Mouse (Mus musculus) lung, adult 2 months (tissue): ENCODE results near the gene Hnrnpm. TPM values are rescaled to one million over a fixed set of nuclear protein-coding genes. Genes with fewer than 3 reads are reported as not detected.

Experiments
- DNase-seq: peaks from one replicate; pipeline ENCODE4 v3.0.0; 2022
- H3K4me1 ChIP-seq: fragments of 200-500 bp; 2 replicates; pipeline ENCODE4 v1.6.1; 2011; ENCODE audit warnings: low read length; ENCODE audit not compliant: control insufficient read depth, insufficient read depth
- H3K4me3 ChIP-seq: fragments of 200-500 bp; replicated peaks from 2 replicates; pipeline ENCODE3; 2011; ENCODE audit warnings: low read depth, mild to moderate bottlenecking, control low read depth, low read length; ENCODE audit errors: extremely low read depth
- CTCF ChIP-seq: fragments of 200-500 bp; IDR thresholded peaks from 2 replicates; pipeline ENCODE4 v1.5.1; 2011; ENCODE audit warnings: mild to moderate bottlenecking, low read length, control low read depth; ENCODE audit not compliant: insufficient read depth
- POLR2A ChIP-seq: fragments of 200-500 bp; IDR thresholded peaks from 2 replicates; pipeline ENCODE4 v1.6.1; 2011; ENCODE audit warnings: low read depth, mild to moderate bottlenecking, control low read depth, low read length, borderline replicate concordance; ENCODE audit errors: extremely low read depth
- WGBS: fragments of 180-500 bp; shearing (Covaris S2); methylation state at CpG from one replicate; pipeline ENCODE4 v1.1.7; 2018; 5-methylcytosine and 5-hydroxymethylcytosine counted together
- polyA plus RNA-seq: library from polyadenylated mRNA; depleted of rRNA; stranded (reverse); fragments of >200 nt; gene quantifications from 2 replicates; pipeline ENCODE4 v1.2.3, GENCODE M21; 2012

Gene Hnrnpm
- polyA plus RNA-seq, 1 experiment: 83.8 TPM

DNA sequence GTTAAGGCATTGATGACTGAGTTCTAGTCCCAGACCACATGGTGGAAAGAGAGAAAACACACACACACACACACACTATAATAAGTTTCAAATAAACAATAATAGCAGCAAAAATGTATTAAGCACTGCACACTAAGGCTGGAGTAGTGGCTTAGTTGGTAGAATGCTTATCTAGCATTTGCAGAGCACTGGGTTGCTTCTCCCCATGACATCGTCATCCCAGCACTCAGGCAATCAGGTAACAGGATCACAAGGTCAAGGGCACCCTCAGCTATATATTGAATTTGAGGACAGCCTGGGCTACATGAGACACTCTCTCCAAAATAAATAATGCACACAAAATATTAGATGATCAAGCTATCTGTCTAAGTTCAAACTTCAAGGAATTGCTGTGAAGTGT is 28.1 kb upstream of the Hnrnpm start:
- no peak for TF ChIP-seq CTCF
- no peak for TF ChIP-seq POLR2A
- 94% methylated on average over 1 of the region's 1 CpGs for WGBS

DNA sequence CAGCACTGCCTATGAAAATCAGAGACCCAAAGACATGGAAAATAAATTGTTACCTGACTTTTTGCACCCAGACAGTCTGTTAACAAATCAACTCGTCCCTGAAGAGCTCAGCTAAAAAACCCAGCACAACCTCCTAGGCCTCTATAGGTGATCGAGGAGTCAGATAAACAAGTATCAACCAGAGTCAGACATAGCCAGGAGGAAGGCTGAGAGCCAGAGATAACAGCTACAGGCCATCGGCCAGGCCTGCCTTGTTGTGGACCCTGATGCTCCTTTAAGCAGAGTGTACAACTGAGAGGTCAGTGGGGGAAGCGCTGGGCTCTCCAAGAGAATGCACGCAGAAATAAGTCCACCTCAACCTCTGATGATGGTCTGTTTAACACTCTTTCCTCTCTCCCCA is 26.6 kb upstream of the Hnrnpm start:
- no peak for DNase-seq
- Histone ChIP-seq H3K4me3 (no peak overlapping the region), H3K4me1 (no peaks in the 10 kb centered on the region; the same call in 1 of the 2 replicates)
- TF ChIP-seq POLR2A (no peak), CTCF (no peak)
- 52% methylated on average over 5 of the region's 5 CpGs for WGBS

More for the DNA sequence above, 28.1 kb upstream of the Hnrnpm start:
- no peaks in the 10 kb centered on the region; the same call in 1 of the 2 replicates for H3K4me1 ChIP-seq
- no peak overlapping the region for H3K4me3 ChIP-seq
- DNase-seq: no peak

GRCm38 (mm10) chr17:33709834-33710233 is 23.2 kb upstream of the Hnrnpm start:
- TF ChIP-seq CTCF: no peak
- no peak for TF ChIP-seq POLR2A
- Histone ChIP-seq H3K4me3 (no peak overlapping the region), H3K4me1 (no peaks in the 10 kb centered on the region)
- no peak for DNase-seq
- 76% methylated on average over 3 of the region's 3 CpGs for WGBS

GRCm38 (mm10) chr17:33703091-33703490 is 16.4 kb upstream of the Hnrnpm start:
- no peaks in the 10 kb centered on the region for H3K4me1 ChIP-seq
- DNase-seq: no peak
- TF ChIP-seq POLR2A (no peak), CTCF (no peak)
- H3K4me3 ChIP-seq: no peak overlapping the region
- WGBS: 83% methylated on average over 9 of the region's 9 CpGs

DNA sequence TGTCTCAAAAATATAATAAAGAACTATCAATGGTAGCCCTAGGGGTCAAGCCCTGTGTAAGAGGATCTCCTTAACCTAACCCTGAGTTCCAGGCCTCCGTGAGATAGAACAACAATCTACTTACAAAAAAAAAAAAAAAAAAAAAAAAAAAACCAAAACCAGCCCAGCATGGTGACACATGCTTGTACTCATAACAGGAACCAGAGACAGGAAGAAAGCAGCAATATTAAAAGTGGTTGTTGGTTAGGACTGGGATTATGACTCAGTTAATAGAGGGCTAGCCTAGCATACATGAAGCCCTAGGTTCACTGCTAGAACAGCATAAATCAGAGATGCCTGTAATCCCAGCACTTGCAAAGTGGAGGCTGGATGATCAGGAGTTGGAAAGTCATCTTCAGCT is 15.5 kb upstream of the Hnrnpm start:
- Histone ChIP-seq H3K4me3 (no peak overlapping the region), H3K4me1 (no peaks in the 10 kb centered on the region)
- no peak for TF ChIP-seq POLR2A
- TF ChIP-seq CTCF: no peak
- no peak for DNase-seq
- WGBS: 44% methylated on average over 1 of the region's 1 CpGs

GRCm38 (mm10) chr17:33695471-33695870 is 8.8 kb upstream of the Hnrnpm start:
- WGBS: 81% methylated on average over 1 of the region's 1 CpGs

GRCm38 (mm10) chr17:33685249-33685653 is 1.4 kb downstream of the Hnrnpm start:
- no peak for TF ChIP-seq CTCF
- peak; percentile 96 for TF ChIP-seq POLR2A
- under 1% methylated on average over 42 of the region's 42 CpGs for WGBS
- H3K4me3 ChIP-seq: peak overlapping the region; percentile 97

More at GRCm38 (mm10) chr17:33695471-33695870, 8.8 kb upstream of the Hnrnpm start:
- TF ChIP-seq POLR2A: no peak
- no peak for TF ChIP-seq CTCF
- Histone ChIP-seq H3K4me1 (no peaks in the 10 kb centered on the region), H3K4me3 (no peak overlapping the region)
- no peak for DNase-seq

GRCm38 (mm10) chr17:33684671-33685231 is 1.9 kb downstream of the Hnrnpm start:
- TF ChIP-seq POLR2A (no peak), CTCF (no peak)
- H3K4me3 ChIP-seq: peak overlapping the region; percentile 97
- under 1% methylated on average over 44 of the region's 44 CpGs for WGBS
- H3K4me1 ChIP-seq: peaks cover 22% of the 10 kb centered on the region
- DNase-seq: peak; percentile 69

More at GRCm38 (mm10) chr17:33685249-33685653, 1.4 kb downstream of the Hnrnpm start:
- H3K4me1 ChIP-seq: peaks cover 22% of the 10 kb centered on the region
- DNase-seq: peak; percentile 97

- no peak for DNase-seq
- no peak for TF ChIP-seq CTCF
- TF ChIP-seq POLR2A: no peak
- Histone ChIP-seq H3K4me3 (no peak overlapping the region), H3K4me1 (peaks cover 31% of the 10 kb centered on the region)
Measured at GRCm38 (mm10) chr17:33681767-33682166, 4.9 kb downstream of the Hnrnpm start.

GRCm38 (mm10) chr17:33678771-33679170 is 7.9 kb downstream of the Hnrnpm start:
- peaks cover 29% of the 10 kb centered on the region for H3K4me1 ChIP-seq

DNA sequence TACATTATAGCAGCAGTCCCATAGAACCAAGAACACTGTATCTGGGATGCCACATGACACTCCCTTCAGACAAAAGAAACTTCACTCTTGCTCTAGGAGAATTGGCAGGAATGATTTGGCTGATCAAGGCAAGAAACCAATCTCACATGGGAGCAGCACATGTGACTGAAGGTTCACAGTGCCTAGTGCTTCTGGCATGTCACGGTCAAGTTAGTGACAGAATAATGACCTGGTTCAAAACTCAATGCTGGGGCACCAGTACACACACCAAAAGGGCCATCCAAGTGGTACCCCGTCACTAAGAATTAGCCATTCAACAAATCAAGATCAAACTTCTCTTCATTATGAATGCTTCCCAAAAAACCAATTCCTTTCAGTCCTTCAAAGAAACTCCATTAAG is 10.6 kb downstream of the Hnrnpm start:
- no peak overlapping the region for H3K4me3 ChIP-seq
- TF ChIP-seq POLR2A (no peak), CTCF (no peak)
- DNase-seq: no peak
- H3K4me1 ChIP-seq: peaks cover 19% of the 10 kb centered on the region
- 86% methylated on average over 2 of the region's 2 CpGs for WGBS

More at GRCm38 (mm10) chr17:33678771-33679170, 7.9 kb downstream of the Hnrnpm start:
- TF ChIP-seq CTCF (no peak), POLR2A (no peak)
- DNase-seq: no peak
- H3K4me3 ChIP-seq: no peak overlapping the region
